Mouse (Mus musculus) megakaryocyte, embryonic 14.5 days (primary cell): ENCODE results near the gene Coq9.

Experiments used
- FLI1 ChIP-seq: IDR thresholded peaks from 2 replicates; pipeline ENCODE4 v1.6.1; 2012; ENCODE audit warnings: low read length, inconsistent platforms, mixed read lengths
- GATA1 ChIP-seq: IDR thresholded peaks from 3 replicates; pipeline ENCODE4 v1.6.1; 2012; ENCODE audit warnings: mixed read lengths, low read length, inconsistent platforms, borderline replicate concordance

DNA sequence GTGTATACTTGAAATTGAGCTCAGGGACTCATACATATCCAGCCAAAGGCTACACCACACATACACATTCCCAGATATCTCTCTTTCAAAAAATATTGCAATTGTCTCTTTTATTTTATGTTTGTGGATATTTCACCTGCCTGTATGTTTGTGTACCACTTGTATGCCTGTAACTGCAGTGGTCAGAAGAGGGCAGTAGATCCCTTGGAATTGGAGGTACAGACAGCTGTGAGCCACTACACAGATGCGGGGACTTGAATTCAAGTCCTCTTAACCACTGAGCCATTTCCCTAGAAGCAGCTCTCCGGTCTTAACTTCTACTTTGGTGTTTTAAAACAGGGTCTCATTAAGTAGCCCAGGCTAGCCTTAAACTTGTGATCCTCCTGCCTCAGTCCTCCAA, 43.3 kb upstream of the Coq9 start:
- TF ChIP-seq GATA1, result no peak
- TF ChIP-seq FLI1, result no peak
